Mouse (Mus musculus) adrenal gland, adult (tissue): Measurements from ENCODE around the gene Clstn2.

ENCODE experiments used
- DNase-seq, 2 experiments: peaks; one replicate each; pipeline ENCODE4 v3.0.0; 2022 to 2023; ENCODE audit warnings: low spot score in 1 of 2; ENCODE audit not compliant: inconsistent age in 2 of 2

Clstn2 gene

DNA sequence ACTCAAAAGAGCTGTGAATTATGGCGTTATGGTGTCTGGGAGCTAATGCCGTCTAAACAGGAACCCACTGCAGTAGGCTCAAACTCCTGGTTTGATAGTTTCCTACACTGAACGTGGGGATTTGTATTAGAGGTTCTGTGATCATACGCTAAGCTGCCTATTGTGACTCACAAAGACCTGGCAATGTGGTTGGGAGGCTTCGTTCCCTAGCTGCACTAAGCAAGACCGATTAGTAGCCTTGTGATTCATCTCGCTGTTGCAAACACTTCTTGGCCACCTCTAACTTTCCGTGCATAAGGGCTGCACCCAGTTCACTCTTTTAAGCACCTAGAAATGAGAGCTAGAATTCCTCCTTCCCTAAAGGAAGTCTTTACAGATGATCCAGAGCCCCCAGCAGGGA lies 429.3 kb downstream of the Clstn2 start:
- DNase-seq: peak; percentile 37 to 84

DNA sequence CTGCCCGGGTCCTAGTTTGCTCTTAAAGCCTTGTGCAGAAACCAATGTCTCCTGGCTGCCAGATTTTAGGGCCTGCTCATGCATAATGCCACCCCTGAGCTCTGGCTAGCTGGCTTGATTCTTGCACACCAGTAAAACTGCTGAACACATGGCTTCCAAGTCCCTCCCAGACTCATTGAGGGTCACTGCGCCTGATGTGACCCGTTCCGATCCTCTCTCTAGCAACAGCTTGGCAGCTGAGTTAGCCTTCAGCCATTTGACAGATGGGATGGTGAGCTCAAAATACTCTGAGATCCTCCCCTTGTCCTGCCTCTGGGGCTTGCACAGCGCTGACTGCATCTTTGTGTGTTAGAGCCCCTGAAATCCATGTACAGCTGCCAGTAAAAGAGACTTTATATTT lies 430.5 kb downstream of the Clstn2 start:
- DNase-seq: peak; percentile 5 to 74

DNA sequence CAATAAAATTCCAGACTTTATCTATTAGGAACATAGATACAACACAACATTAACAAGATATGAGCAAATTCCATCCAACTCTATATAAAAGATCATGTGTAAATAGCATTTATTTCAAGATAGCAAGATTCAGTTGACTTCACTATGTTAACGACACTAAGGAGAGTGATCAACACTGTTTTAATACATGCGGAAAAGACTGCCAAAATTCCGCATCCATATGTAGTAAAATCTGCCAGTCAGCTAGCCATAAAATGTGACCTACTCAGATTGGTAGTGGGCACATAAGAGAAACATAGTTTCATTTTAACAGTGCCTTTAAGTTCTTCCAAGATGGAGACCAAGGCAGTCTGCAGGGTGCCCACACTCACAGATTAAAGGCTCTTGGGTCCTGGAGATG lies 434.0 kb downstream of the Clstn2 start:
- no peak for DNase-seq

DNA sequence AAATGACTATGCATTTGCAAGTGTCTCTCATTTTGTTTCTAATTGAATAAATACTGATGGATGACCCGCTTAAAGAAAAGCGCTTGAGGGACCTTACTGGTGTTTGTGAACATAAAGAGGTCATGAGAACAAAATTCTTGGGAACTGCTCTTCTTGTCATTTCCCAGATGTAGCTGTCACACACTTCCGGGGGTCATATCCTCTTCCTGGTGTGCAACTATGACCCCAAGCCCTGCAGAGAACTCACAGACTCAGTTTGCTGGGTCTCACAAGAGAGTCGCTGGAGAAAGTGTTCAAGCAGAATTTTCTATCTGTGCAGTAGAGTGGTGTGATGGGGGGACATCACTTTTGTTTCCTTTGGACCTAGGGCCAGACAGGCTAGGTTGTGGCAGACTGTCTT lies 442.3 kb downstream of the Clstn2 start:
- no peak for DNase-seq

DNA sequence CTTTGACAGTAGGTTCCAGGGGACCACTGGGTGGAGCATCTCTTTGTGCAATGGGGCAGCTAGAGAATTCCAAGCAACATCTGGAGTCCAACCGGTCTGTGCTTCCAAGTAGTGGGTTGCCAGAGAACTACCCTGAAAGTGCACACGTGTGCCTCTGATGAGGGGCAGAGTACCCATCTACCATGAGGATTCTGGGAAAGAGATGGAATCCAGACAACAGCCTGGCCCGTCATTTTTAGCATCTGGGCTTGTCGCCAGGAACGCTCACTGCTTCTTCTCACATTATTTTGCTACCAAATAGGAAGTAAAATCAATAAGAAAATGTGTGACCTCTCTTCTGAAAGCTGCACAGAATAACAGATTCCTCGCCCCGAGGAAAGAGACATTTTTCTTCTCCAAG lies 462.1 kb downstream of the Clstn2 start:
- DNase-seq: no peak

DNA sequence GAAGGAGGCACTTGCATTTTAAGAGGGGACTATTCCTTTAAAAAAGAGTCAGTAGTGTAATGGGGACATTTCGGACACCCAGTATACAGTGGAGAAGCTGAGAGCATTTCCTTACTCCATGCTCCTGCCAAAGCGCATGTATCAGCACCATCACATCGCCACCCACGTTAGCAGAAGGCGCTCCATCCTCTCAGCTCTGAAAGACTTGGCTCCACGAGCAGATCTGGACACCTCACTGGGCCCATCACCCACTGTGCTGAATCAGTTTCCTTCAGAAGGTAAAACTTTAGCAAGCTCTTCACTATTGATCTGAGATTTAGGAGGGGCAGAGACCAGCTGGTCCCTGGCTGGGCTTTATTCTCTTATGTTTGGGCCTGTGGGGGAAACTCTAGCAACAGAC lies 469.9 kb downstream of the Clstn2 start:
- no peak for DNase-seq

DNA sequence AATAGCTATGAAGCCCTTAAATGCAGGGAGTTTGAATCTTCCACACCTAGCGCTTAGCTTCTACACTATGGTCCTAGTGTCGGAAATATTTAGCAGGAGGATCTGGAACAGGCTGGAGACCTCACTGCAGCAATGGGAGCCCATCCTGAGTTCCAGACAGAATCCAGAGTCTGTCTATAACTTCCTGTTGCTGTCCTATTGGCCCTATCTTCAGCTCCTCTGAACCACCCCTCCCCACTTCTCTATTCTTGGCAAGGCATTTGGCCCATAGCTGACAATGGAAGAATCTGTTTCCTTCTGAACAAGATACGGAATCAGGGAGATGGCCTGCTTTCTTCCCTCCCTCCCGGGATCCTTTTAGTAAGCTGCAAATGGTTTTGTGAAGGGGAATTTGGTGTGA lies 488.6 kb downstream of the Clstn2 start:
- DNase-seq: no peak

DNA sequence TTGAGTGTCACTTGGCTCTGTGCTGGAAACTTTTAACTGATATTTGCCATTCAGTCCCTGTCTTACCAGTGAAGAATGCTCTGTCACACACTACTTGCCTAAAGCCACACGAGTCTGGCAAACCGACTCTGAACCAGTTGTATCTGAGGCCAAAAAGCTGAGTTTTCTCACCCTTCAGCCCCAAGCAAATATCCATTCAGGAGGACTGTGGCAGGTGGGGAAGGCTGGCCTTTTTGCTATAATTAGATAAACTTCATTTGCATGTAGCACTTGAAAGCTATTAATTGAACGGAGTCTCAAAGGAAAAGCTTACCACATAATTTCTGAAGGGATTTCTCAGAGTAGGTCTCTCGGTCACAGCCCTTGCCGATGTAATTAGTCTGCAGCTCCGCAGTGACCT lies 491.6 kb downstream of the Clstn2 start:
- DNase-seq: no peak

DNA sequence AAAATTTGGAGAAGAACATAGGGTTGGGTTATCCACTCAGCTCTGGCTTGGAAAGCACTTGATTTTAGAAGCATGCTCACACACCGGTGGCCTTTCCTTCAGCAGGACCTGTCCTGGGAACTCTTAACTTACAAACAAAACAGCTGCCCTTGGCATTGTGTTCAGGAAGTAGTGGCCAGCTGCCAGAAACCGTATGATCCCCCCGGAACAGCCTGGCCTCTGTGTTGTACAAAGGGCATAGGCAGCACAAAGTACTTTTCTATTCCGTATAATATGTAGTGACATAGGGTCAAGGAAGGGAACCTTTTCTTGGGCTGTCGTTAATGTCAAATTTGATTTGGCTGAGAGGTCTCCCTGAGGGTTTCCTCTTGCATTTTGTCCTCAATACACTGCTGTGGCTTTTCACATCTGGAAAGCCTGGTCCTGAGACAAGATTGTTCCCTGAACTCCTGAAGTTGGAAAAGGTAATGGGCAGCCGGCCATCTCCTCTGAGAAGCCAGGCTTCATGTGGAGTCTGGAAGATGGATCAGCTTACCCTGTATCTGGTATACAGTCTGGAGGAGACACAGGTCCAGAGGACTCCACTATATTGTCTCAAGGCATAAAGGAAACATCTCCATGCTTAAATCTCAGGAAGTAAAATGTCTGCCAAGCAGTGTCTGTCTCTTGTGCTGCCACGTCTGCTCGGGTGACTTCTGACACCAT lies 494.8 kb downstream of the Clstn2 start:
- no peak for DNase-seq

DNA sequence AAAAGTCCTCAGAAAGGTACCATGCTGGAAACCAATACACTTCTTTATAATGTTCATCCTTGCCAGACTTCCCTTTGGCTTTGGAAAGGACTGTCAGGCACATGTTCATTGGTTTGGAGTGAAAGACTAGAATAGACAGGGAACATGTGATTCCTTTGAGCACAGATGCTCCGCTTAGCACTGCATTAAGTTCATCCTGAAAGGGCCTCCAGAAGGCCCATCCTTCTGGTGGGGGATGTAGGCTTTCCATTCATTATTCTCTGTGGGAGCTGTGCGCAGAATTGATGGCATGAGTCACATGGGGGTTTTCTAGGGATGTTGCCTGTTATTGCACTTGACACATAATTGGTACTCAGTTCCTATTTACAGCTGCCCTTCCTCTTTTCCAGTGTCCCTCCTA lies 498.8 kb downstream of the Clstn2 start:
- DNase-seq: no peak

DNA sequence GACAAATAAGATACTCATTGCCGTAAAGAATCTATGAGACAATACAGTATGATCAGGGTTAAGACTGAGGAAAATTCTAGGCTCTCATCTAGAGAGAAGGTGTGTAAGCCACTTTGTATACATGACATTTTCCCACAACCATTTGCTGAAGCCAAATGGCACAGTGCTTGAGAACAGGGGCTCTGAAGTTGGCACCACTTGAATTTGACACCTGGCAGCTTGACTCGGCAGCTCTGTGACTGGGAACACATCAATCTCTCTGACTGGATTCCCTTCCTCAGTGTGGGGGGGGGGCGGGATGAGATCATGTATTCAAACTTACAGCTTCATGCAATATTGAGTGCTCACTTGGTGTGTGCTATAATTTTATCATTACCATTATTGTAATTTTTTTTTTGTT lies 499.7 kb downstream of the Clstn2 start:
- DNase-seq: no peak

DNA sequence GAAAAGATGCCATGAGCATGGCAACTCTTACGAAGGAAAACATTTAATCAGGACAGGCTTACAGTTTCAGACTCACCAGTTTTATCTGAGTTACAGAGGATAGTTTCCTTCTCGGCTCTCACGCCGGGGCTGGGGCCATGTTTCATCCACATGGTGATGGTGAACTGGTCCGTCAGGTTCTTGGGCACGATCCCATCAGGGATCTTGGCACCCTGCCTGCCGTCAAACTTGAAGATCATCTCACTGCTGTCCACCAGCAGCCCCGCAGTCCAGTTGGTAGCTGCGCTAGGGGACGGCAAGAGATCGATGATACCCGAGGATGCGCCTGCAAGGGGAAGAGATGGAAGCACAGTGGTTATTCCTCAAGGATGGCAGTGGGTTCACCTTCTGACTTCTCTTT lies 500.4 kb downstream of the Clstn2 start:
- no peak for DNase-seq

DNA sequence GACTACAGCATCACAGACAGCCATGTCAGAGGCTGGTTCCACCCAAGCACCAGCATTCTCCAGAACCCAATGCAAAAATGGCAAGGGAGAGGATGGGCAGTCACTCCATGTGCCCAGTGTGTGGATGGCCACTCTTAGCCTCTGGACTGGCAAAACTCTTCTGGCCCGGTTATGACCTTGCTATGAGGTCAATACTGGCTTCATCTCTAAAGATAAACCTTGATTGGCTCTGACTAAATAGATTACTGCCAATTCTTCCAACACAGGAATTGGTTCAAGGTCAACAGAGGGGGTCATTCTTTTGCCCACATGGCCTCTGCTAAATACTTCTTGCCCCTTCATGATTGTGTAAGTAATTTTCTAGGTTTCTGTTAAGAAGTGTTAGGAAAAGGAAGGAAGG lies 505.1 kb downstream of the Clstn2 start:
- DNase-seq: peak in 1 of 2 experiments; percentile 67

DNA sequence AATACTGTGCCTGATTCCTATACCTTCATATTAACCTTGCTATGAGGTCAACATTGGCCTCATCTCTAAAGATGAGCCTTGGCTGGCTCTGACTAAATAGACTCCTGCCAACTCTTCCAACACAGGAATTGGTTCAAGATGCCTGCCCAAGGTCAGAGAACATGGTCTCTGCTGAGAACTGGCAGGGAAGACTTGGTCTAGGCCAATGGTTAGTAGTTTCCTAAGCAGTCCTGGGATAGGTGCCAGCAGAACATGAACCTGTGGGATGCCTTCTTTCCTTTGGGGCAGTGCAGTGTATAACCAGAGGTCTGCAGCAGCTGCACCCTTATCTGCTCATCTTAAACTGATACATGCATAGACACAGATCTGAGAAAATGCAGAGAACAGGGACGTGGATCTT lies 505.7 kb downstream of the Clstn2 start:
- DNase-seq: peak in 1 of 2 experiments; percentile 82

DNA sequence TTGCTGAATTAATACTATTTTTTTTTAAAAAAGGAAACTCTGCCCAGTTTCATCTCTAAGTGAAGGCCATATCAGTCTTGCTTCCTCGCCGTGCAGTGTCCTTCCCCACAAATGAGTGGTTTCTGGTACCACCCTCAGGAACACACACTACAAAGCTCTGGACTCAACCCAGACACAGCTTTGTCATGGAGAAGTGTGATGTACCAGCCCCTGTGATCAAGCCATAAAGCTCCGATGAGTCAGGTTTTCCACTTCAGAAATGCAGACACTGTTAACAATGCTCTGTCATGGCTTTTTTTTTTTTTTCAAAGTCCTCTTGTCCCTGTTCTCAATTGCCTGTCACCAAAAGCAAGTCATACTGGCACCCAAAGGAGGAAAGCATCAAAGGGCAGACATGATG lies 507.4 kb downstream of the Clstn2 start:
- DNase-seq: peak in 1 of 2 experiments; percentile 51

DNA sequence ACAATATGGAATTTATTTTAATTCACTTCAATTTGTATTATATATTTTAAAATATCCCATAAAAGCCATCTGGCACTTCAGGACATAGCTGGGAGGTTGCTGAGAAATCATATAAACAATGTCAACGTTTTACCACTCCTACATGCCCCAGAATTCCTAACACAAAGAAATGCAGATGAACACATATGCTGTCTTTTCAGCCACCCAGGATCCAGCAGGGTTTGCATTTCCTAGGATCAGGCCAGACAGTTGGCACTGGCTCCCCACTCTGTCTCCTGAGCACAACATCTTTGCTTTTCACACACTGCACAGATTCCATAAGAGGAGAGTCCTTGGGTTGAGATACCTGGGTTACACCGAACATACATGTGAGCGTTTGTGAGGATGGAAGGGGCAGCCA lies 508.1 kb downstream of the Clstn2 start:
- no peak for DNase-seq

DNA sequence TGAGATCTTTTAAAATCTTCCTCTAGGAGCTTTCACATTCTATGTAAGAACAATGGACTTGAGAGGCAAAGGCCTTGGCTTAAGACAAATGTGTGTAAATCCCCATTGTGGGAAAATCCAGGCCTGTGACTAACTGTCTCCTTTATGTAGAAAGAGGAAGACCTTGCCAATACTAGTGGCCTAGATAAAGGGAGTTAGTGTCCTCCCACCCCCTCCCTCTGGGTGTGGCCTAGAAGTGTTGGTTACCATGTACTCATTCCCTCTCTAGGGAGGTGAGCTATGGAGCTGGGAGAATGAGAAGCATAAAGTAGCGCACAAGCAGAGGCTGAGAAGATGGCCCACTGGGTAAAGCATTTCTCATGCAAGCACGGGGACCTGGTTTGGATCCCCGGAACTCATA lies 512.2 kb downstream of the Clstn2 start:
- peak in 1 of 2 experiments; percentile 78 for DNase-seq

DNA sequence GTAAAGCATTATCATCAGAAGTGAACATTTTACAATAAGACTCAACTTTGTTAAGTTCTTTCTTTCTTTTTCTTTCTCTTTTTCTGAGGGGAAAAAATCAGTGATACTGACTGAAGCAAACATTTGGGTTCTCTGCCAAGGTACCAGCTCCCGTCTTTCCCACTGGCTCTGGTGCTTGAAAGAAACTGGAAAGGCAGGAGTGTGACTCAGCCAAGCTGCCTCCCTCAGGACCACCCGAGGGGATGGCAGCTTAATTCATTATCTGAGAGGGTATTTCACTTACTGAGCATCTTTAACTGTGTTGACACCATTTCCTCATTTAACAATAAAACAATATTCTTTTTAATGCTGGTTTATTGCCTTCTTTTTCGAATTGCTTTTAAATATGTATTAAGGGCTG lies 516.0 kb downstream of the Clstn2 start:
- no peak for DNase-seq

DNA sequence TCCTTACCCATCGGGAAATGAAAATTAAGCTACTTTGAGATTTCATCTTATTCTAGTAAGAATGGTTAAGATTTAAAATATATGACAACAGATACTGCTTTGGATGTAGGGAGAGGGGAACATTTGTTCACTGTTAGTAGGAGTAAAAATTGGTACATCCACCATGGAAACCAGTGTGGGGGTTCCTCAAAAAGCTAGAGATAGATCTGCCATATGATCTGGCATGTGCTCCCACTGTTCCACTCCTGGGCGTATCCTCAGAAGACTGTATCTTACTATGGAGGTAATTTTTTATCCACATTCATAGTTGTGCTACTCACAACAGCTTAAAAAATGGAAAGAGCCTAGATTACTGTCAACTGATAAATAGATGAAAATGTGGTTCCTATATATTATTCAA lies 518.3 kb downstream of the Clstn2 start:
- no peak for DNase-seq

DNA sequence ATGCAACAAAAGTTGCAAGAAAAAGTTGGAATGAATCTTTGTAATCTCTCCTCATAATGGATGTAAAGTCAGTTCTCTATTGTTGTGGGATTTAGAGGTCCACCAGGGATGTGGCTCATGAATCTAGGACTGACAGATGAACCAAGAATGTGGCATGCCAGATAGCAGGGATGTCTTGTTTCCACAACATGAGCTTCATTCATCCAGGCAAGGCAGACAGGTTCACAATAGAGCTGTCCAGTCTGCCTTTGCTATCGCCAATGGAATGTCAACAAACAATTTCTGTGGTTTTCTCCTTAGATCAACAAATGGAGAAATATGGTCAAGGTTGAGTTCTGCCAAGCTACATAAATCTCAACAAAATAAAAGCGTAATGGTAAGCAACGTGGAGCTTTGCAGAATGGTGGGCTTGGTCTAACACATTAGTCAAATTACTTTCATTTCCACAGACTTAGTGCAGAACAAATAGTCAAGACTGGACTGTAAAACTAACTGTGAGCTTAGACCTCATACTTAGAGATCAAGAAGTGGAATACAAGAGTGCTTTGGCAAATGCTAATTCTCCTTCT lies 520.6 kb downstream of the Clstn2 start:
- DNase-seq: no peak

DNA sequence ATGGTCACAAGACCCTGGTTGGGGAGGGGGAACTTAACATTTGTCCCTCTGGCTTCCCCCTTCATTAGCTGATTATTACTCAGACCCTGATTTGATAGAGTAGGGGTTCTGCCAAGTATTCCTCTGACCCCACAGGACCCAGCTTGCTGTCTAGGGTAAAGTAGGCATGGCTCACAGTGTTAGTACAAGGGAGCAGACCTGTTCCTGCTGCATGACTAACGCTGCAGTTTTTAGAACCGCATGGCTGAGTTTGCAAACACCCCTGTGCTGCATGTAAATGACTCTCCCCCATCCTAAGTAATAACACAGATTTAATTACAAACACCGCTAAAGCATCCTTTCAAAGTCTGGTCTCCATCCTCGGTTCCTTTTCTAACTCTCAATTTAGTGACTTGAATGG lies 531.6 kb downstream of the Clstn2 start:
- DNase-seq: no peak

DNA sequence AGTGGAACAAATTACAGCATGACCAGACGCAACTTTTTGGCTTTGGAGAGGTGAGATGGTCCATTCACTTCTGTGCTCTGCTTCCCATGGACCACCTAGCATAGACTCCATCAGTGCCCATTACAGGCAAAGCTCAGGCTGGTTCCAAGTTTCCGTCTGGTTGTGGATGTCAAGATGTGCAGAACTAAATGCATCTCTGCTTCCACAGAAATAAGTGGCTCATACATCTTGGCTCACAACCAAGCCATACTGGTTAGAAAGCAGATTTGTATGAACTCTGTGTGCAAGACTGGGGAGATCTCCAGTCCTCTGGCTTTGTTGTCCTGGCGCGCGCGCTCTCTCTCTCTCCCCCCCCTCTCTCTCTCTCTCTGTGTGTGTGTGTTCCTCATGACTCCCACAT lies 537.9 kb downstream of the Clstn2 start:
- DNase-seq: no peak

DNA sequence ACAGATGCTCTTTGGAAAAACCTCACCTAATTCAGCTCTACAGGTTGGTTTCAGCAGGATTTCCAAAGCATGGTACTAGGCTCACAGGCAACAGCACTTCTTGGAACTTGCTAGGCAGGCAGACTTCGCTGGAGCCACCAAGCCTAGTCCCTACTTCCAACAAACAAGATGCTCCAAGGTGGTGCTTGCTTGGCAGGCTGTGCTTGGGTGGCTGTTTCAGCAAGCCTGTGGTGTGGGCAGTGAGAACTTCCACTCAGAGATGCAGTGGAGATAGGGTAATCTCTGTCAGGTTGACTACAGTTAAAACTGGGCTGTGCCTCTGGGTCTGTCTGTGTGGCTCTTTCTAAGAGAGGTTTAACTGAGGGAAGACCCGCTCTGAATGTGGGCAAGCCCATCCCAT lies 541.4 kb downstream of the Clstn2 start:
- DNase-seq: no peak
